Mouse (Mus musculus) stomach, postnatal 0 days (tissue): ENCODE results near the gene Lrmda. TPM values are rescaled to one million over a fixed set of nuclear protein-coding genes. Genes with fewer than 3 reads are reported as not detected.
A peak's percentile ranks its signal among the peaks of the same experiment; 100 is the strongest.

ENCODE experiments used
- ATAC-seq: fragments of 200-750 bp; cut with Nextera tagmentation; 2 replicates; pipeline ENCODE4 v1.8.0; 2017; ENCODE audit not compliant: low FRiP score, low TSS enrichment
- DNase-seq: peaks from one replicate; pipeline ENCODE4 v3.0.0-alpha.2; 2016; ENCODE audit warnings: low spot score
- H3K27ac ChIP-seq: fragments of 300-500 bp; sonication (generic); replicated peaks from 2 replicates; pipeline ENCODE4 v1.5.1; 2014; ENCODE audit warnings: mild to moderate bottlenecking, control low read depth
- H3K27me3 ChIP-seq: fragments of 300-500 bp; sonication (generic); 2 replicates; pipeline ENCODE4 v1.6.1; 2014; ENCODE audit warnings: low read length; ENCODE audit not compliant: control insufficient read depth, insufficient read depth
- H3K36me3 ChIP-seq: fragments of 300-500 bp; sonication (generic); 2 replicates; pipeline ENCODE4 v1.6.1; 2014; ENCODE audit warnings: low read length, mixed read lengths; ENCODE audit not compliant: control insufficient read depth, insufficient read depth
- H3K4me1 ChIP-seq: fragments of 300-500 bp; sonication (generic); replicated peaks from 2 replicates; pipeline ENCODE4 v1.6.1; 2014; ENCODE audit warnings: antibody characterized with exemption; ENCODE audit not compliant: control insufficient read depth, insufficient read depth
- H3K4me2 ChIP-seq: fragments of 300-500 bp; sonication (generic); replicated peaks from 2 replicates; pipeline ENCODE4 v1.6.1; 2014; ENCODE audit warnings: low read depth, mild to moderate bottlenecking, control low read depth, moderate library complexity
- H3K4me3 ChIP-seq: fragments of 300-500 bp; sonication (generic); 2 replicates; pipeline ENCODE4 v1.5.1; 2014; ENCODE audit warnings: low read depth, low read length, control low read depth
- H3K9ac ChIP-seq: fragments of 300-500 bp; sonication (generic); 2 replicates; pipeline ENCODE4 v1.6.1; 2014; ENCODE audit warnings: mild to moderate bottlenecking, low read length, control low read depth, mixed read lengths
- H3K9me3 ChIP-seq: fragments of 300-500 bp; sonication (generic); 2 replicates; pipeline ENCODE4 v1.6.1; 2016; ENCODE audit warnings: low read length; ENCODE audit not compliant: control insufficient read depth
- CTCF ChIP-seq: IDR thresholded peaks from 2 replicates; pipeline ENCODE4 v1.5.1; 2016; ENCODE audit warnings: antibody characterized with exemption, low read depth, mild to moderate bottlenecking, moderate library complexity
- EP300 ChIP-seq: optimal IDR thresholded peaks from 2 replicates; pipeline ENCODE3; 2016; ENCODE audit warnings: antibody characterized with exemption
- WGBS: fragments of 180-500 bp; shearing (Covaris S2); extraction: QIAGEN DNeasy Blood & Tissue Kit; methylation state at CpG from one replicate; pipeline ENCODE4 v1.1.7; 2014; 5-methylcytosine and 5-hydroxymethylcytosine counted together
- polyA plus RNA-seq: library from polyadenylated mRNA; unstranded; fragments of >200 nt; fragmentation: Nextera tagmentation; extraction: Ambion mirVana; gene quantifications from 2 replicates; pipeline ENCODE4 v1.2.1, GENCODE M21; 2015

Lrmda gene
- polyA plus RNA-seq, 1 experiment from 2014 or later = 0.39 TPM

GRCm38 (mm10) chr14:22260033-22260419 is 240.5 kb downstream of the Lrmda start:
- DNase-seq (no peak), ATAC-seq (no peak)
- Histone ChIP-seq H3K27me3 (no peaks in the 10 kb centered on the region), H3K4me3 (no peak overlapping the region), H3K9me3 (no peaks in the 10 kb centered on the region), H3K36me3 (no peaks in the 10 kb centered on the region), H3K9ac (no peak overlapping the region), H3K27ac (no peak overlapping the region), H3K4me1 (no peaks in the 10 kb centered on the region), H3K4me2 (0 out of 2 replicates have a peak overlapping the region, but pooled peaks have one; percentile 1)
- no peak for TF ChIP-seq CTCF
- TF ChIP-seq EP300 = no peak
- 23% methylated on average over 5 of the region's 5 CpGs for WGBS

DNA sequence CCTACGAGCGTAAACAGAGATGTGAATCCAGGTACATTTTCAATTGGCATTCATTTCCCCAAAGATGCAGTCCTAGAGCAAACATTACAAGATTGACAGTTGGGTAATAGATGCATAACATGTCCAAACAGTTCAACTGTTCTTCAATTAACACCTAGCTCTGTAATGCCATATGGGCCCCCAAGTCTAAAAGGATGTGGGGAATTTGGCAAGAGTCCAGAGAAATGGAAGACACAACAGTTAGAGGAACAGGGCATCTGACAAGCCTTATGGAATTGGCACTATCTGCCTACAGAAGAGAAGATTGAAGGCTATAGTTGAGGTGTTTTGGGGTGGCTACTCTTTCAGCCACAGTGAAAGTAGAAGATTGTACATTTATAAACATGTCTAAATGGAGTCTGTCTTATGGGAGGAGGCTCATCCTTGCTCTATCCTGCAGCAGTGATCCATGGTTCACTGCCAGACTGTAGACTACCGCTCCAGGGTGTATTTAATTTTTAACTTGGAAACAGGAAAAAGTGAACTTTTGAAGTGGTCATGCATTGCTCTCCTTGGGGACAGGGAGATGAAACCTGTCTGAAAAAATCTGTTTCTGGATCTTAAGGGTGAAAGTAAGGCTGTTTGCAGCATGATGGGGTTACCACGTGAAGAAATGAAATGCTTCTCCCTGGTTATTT is 245.9 kb downstream of the Lrmda start:
- no peak for ATAC-seq
- TF ChIP-seq CTCF = no peak
- H3K36me3 ChIP-seq = no peaks in the 10 kb centered on the region
- no peak overlapping the region for H3K4me3 ChIP-seq
- DNase-seq = no peak
- no peaks in the 10 kb centered on the region for H3K4me1 ChIP-seq
- no peaks in the 10 kb centered on the region for H3K9me3 ChIP-seq
- H3K27me3 ChIP-seq = no peaks in the 10 kb centered on the region
- WGBS = 78% methylated on average over 4 of the region's 4 CpGs
- no peak overlapping the region for H3K9ac ChIP-seq
- H3K27ac ChIP-seq = no peak overlapping the region
- no peak overlapping the region for H3K4me2 ChIP-seq

DNA sequence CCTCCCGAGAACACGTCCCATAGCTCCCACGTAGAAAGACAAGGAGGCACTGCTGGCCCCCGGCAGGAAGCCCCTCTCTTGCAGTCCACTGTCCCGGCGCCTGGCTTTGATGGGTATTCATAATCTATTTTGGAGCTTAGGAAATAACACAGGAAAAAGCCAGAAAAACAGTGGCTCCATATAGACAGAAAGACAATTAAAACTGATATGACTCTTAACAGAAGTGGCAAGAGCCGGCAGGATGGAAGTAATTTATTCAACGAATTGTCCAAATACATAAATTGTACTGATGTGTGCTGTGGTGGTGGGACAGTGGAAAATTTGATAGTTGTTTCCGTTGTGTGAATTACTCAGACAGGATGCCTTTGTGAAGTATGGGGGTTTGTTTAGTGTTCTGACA is 250.3 kb downstream of the Lrmda start:
- Histone ChIP-seq H3K4me2 (no peak overlapping the region), H3K36me3 (no peaks in the 10 kb centered on the region), H3K27ac (no peak overlapping the region), H3K9ac (no peak overlapping the region), H3K9me3 (no peaks in the 10 kb centered on the region), H3K27me3 (no peaks in the 10 kb centered on the region), H3K4me3 (no peak overlapping the region), H3K4me1 (no peaks in the 10 kb centered on the region)
- TF ChIP-seq EP300 (no peak), CTCF (no peak)
- 83% methylated on average over 9 of the region's 9 CpGs for WGBS
- DNase-seq (no peak), ATAC-seq (no peak)

GRCm38 (mm10) chr14:22278053-22278452 is 258.5 kb downstream of the Lrmda start:
- WGBS = 88% methylated on average over 5 of the region's 5 CpGs
- no peak for DNase-seq

GRCm38 (mm10) chr14:22279591-22279990 is 260.1 kb downstream of the Lrmda start:
- DNase-seq (no peak), ATAC-seq (no peak)
- no peaks in the 10 kb centered on the region for H3K4me1 ChIP-seq
- no peak overlapping the region for H3K9ac ChIP-seq
- no peak overlapping the region for H3K4me3 ChIP-seq
- no peaks in the 10 kb centered on the region for H3K27me3 ChIP-seq
- no peaks in the 10 kb centered on the region for H3K9me3 ChIP-seq
- no peaks in the 10 kb centered on the region for H3K36me3 ChIP-seq
- H3K4me2 ChIP-seq = no peak overlapping the region
- 86% methylated on average over 4 of the region's 4 CpGs for WGBS
- TF ChIP-seq EP300 = no peak
- TF ChIP-seq CTCF = no peak
- H3K27ac ChIP-seq = no peak overlapping the region

More at GRCm38 (mm10) chr14:22278053-22278452, 258.5 kb downstream of the Lrmda start:
- no peaks in the 10 kb centered on the region for H3K27me3 ChIP-seq
- no peak for ATAC-seq
- H3K9ac ChIP-seq = no peak overlapping the region
- TF ChIP-seq EP300 = no peak
- TF ChIP-seq CTCF = no peak
- no peak overlapping the region for H3K4me3 ChIP-seq
- no peaks in the 10 kb centered on the region for H3K4me1 ChIP-seq
- no peak overlapping the region for H3K4me2 ChIP-seq
- H3K27ac ChIP-seq = no peak overlapping the region
- no peaks in the 10 kb centered on the region for H3K36me3 ChIP-seq
- no peaks in the 10 kb centered on the region for H3K9me3 ChIP-seq

DNA sequence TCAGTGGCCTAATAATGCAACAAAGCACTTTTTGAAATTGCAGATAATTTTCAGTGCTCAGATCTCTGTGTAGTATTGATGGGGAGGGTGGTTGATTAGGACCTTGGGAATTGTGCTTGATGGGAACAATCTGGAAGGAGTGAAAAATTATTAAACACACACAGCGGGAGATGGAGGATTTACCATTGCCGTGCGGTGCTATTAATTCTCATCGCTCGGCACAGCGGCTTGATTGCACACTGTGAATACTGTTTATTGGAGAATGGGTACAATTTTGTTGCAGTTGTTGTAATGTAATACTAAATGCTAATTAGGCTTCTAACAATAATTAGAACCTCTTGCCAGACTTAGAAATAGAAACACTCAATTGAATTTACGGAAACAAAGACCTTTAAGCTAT is 262.1 kb downstream of the Lrmda start:
- no peak for TF ChIP-seq EP300
- no peak for TF ChIP-seq CTCF
- Histone ChIP-seq H3K9me3 (no peaks in the 10 kb centered on the region), H3K9ac (no peak overlapping the region), H3K4me1 (no peaks in the 10 kb centered on the region), H3K4me2 (no peak overlapping the region), H3K36me3 (no peaks in the 10 kb centered on the region), H3K27me3 (no peaks in the 10 kb centered on the region), H3K4me3 (no peak overlapping the region), H3K27ac (no peak overlapping the region)
- ATAC-seq (no peak), DNase-seq (no peak)
- WGBS = 77% methylated on average over 7 of the region's 7 CpGs
